Mouse (Mus musculus) E14TG2a.4 (cell line): ENCODE data around the gene Lamb3.

Source experiments
- H3K27me3 ChIP-seq: 2 replicates; pipeline ENCODE4 v1.6.1; 2014; ENCODE audit warnings: low read length, control low read depth; ENCODE audit not compliant: insufficient read depth
- H3K36me3 ChIP-seq: 2 replicates; pipeline ENCODE4 v1.6.1; 2014; ENCODE audit warnings: low read length, control low read depth; ENCODE audit not compliant: insufficient read depth
- H3K4me1 ChIP-seq: replicated peaks from 2 replicates; pipeline ENCODE4 v1.6.1; 2014; ENCODE audit warnings: low read depth, low read length, control low read depth
- H3K4me3 ChIP-seq: replicated peaks from 2 replicates; pipeline ENCODE4 v1.5.1; 2014; ENCODE audit warnings: mild to moderate bottlenecking, low read length
- H3K9me3 ChIP-seq: 2 replicates; pipeline ENCODE4 v1.6.1; 2014; ENCODE audit warnings: low read length, control low read depth
- CTCF ChIP-seq: conservative IDR thresholded peaks from 2 replicates; pipeline ENCODE4 v1.5.1; 2014; ENCODE audit warnings: low read length
- NANOG ChIP-seq: IDR thresholded peaks from 2 replicates; pipeline ENCODE4 v1.6.1; 2014; ENCODE audit warnings: borderline replicate concordance, low read length, mixed read lengths
- POU5F1 ChIP-seq: IDR thresholded peaks from 2 replicates; pipeline ENCODE4 v1.6.1; 2014; ENCODE audit warnings: low read length, borderline replicate concordance

Lamb3 gene

GRCm38 (mm10) chr1:193337787-193338310 lies 130.3 kb downstream of the Lamb3 start:
- TF ChIP-seq NANOG, result no peak
- peaks cover 3% of the 10 kb centered on the region for H3K27me3 ChIP-seq
- H3K4me1 ChIP-seq, result no peaks in the 10 kb centered on the region
- H3K36me3 ChIP-seq, result no peaks in the 10 kb centered on the region
- H3K4me3 ChIP-seq, result no peak overlapping the region
- no peaks in the 10 kb centered on the region for H3K9me3 ChIP-seq

GRCm38 (mm10) chr1:193338363-193338995 lies 131.0 kb downstream of the Lamb3 start:
- Histone ChIP-seq H3K27me3 (peaks cover 5% of the 10 kb centered on the region), H3K4me3 (no peak overlapping the region), H3K4me1 (no peaks in the 10 kb centered on the region), H3K9me3 (no peaks in the 10 kb centered on the region), H3K36me3 (no peaks in the 10 kb centered on the region)
- TF ChIP-seq POU5F1, result no peak
- TF ChIP-seq NANOG, result no peak
- TF ChIP-seq CTCF, result no peak

- H3K36me3 ChIP-seq, result no peaks in the 10 kb centered on the region
- H3K4me1 ChIP-seq, result no peaks in the 10 kb centered on the region
- H3K27me3 ChIP-seq, result peaks cover 7% of the 10 kb centered on the region
- H3K4me3 ChIP-seq, result no peak overlapping the region
- H3K9me3 ChIP-seq, result no peaks in the 10 kb centered on the region
- TF ChIP-seq NANOG (no peak), CTCF (no peak), POU5F1 (no peak)
Measured at GRCm38 (mm10) chr1:193342198-193342946, 134.9 kb downstream of the Lamb3 start.

GRCm38 (mm10) chr1:193343853-193344252 lies 136.4 kb downstream of the Lamb3 start:
- Histone ChIP-seq H3K36me3 (no peaks in the 10 kb centered on the region), H3K4me3 (no peak overlapping the region), H3K4me1 (no peaks in the 10 kb centered on the region), H3K9me3 (no peaks in the 10 kb centered on the region), H3K27me3 (peaks cover 11% of the 10 kb centered on the region; the same call in 1 of the 2 replicates)
- TF ChIP-seq NANOG (no peak), POU5F1 (no peak), CTCF (no peak)

GRCm38 (mm10) chr1:193344976-193345375 lies 137.5 kb downstream of the Lamb3 start:
- no peak overlapping the region for H3K4me3 ChIP-seq
- H3K9me3 ChIP-seq, result no peaks in the 10 kb centered on the region
- H3K27me3 ChIP-seq, result peaks cover 14% of the 10 kb centered on the region; the same call in 1 of the 2 replicates
- H3K4me1 ChIP-seq, result no peaks in the 10 kb centered on the region
- no peaks in the 10 kb centered on the region for H3K36me3 ChIP-seq
- no peak for TF ChIP-seq POU5F1
- no peak for TF ChIP-seq NANOG
- TF ChIP-seq CTCF, result no peak

- Histone ChIP-seq H3K27me3 (peaks cover 11% of the 10 kb centered on the region; the same call in 1 of the 2 replicates), H3K4me3 (no peak overlapping the region), H3K36me3 (no peaks in the 10 kb centered on the region), H3K4me1 (no peaks in the 10 kb centered on the region), H3K9me3 (no peaks in the 10 kb centered on the region)
- no peak for TF ChIP-seq CTCF
- TF ChIP-seq POU5F1, result no peak
- TF ChIP-seq NANOG, result no peak
Measured at GRCm38 (mm10) chr1:193346908-193347307, 139.4 kb downstream of the Lamb3 start.

GRCm38 (mm10) chr1:193348261-193348962 lies 140.9 kb downstream of the Lamb3 start:
- TF ChIP-seq POU5F1 (no peak), CTCF (no peak), NANOG (no peak)
- H3K9me3 ChIP-seq, result no peaks in the 10 kb centered on the region
- no peak overlapping the region for H3K4me3 ChIP-seq
- peaks cover 9% of the 10 kb centered on the region; the same call in 1 of the 2 replicates for H3K27me3 ChIP-seq
- H3K36me3 ChIP-seq, result no peaks in the 10 kb centered on the region
- no peaks in the 10 kb centered on the region for H3K4me1 ChIP-seq

- peaks cover 2% of the 10 kb centered on the region; the same call in 1 of the 2 replicates for H3K4me1 ChIP-seq
- no peaks in the 10 kb centered on the region for H3K36me3 ChIP-seq
- H3K4me3 ChIP-seq, result no peak overlapping the region
- H3K9me3 ChIP-seq, result no peaks in the 10 kb centered on the region
- peaks cover 7% of the 10 kb centered on the region; the same call in 1 of the 2 replicates for H3K27me3 ChIP-seq
- TF ChIP-seq CTCF (no peak), NANOG (no peak), POU5F1 (no peak)
Measured at GRCm38 (mm10) chr1:193349702-193350545, 142.4 kb downstream of the Lamb3 start.
